Mouse (Mus musculus): ENCODE measurements around the gene Tfeb. TPM values are rescaled to one million over a fixed set of nuclear protein-coding genes. Genes with fewer than 3 reads are reported as not detected.

The Tfeb gene
- polyA plus RNA-seq, 1 experiment from 2014 or later, result 11.7 TPM

- Histone ChIP-seq H3K4me3 (ENCODE audit: low read length) (peak within 1 kb of the TSS; percentile 51), H3K9me3 (ENCODE audit: control insufficient read depth, low read length) (no peaks in the 10 kb centered on the region), H3K36me3 (ENCODE audit: control insufficient read depth, insufficient read depth, low read length) (no peaks in the 10 kb centered on the region), H3K4me2 (replicated peaks; ENCODE audit: low read depth, low read length) (peak within 1 kb of the TSS; percentile 53), H3K27me3 (ENCODE audit: control insufficient read depth, insufficient read depth, low read length) (peaks cover 17% of the 10 kb centered on the region), H3K9ac (ENCODE audit: low read depth, low read length) (peak within 1 kb of the TSS; percentile 48), H3K4me1 (ENCODE audit: control insufficient read depth, insufficient read depth, low read length) (peaks cover 26% of the 10 kb centered on the region), H3K27ac (ENCODE audit: low read depth, low read length) (peak within 1 kb of the TSS; percentile 42; the same call in 1 of the 2 replicates)
- no peak for ATAC-seq (ENCODE audit: low FRiP score, low TSS enrichment)
- WGBS, result 5% methylated on average over 18 of the region's 18 CpGs
These were observed 97.6 kb downstream of the Tfeb start, which contains the start of gene Mdfi for GRCm38 (mm10) chr17:47834482-47834767. TSS of gene Mdfi (minus strand) at chr17:47834691.

- Histone ChIP-seq H3K4me3 (ENCODE audit: low read length) (no peak overlapping the region), H3K9me3 (ENCODE audit: control insufficient read depth, low read length) (no peaks in the 10 kb centered on the region), H3K36me3 (ENCODE audit: control insufficient read depth, insufficient read depth, low read length) (no peaks in the 10 kb centered on the region), H3K27ac (ENCODE audit: low read depth, low read length) (no peak overlapping the region), H3K27me3 (ENCODE audit: control insufficient read depth, insufficient read depth, low read length) (peaks cover 17% of the 10 kb centered on the region), H3K4me2 (replicated peaks; ENCODE audit: low read depth, low read length) (no peak overlapping the region), H3K9ac (ENCODE audit: low read depth, low read length) (no peak overlapping the region), H3K4me1 (ENCODE audit: control insufficient read depth, insufficient read depth, low read length) (peaks cover 12% of the 10 kb centered on the region; the same call in 1 of the 2 replicates)
- 37% methylated on average over 6 of the region's 6 CpGs for WGBS
- no peak for ATAC-seq (ENCODE audit: low FRiP score, low TSS enrichment)
These were observed 101.0 kb downstream of the Tfeb start for GRCm38 (mm10) chr17:47837808-47838207.

DNA sequence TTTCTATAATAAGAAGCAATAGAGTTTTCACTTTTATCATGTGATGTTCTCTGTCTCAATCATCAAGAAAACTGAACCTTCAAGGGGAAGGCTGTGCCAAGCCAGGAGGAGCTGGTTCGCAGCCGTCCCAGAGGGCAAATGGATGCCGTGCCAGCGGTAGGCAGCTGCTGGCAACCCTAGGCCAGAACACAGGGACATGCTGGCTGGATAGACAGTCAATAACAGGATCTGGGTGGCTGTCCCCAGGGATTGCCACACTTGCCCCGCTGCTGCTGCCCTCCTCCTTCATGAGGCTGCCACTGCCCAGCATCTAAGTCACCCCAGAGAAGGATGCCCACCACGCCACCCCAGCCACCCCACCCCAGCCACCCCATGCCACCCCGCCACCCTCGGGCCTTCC lies 104.7 kb downstream of the Tfeb start:
- H3K4me2 ChIP-seq (replicated peaks; ENCODE audit: low read depth, low read length), result no peak overlapping the region
- no peak overlapping the region for H3K4me3 ChIP-seq (ENCODE audit: low read length)
- no peaks in the 10 kb centered on the region for H3K36me3 ChIP-seq (ENCODE audit: control insufficient read depth, insufficient read depth, low read length)
- no peak overlapping the region for H3K27ac ChIP-seq (ENCODE audit: low read depth, low read length)
- no peak overlapping the region for H3K9ac ChIP-seq (ENCODE audit: low read depth, low read length)
- no peaks in the 10 kb centered on the region for H3K27me3 ChIP-seq (ENCODE audit: control insufficient read depth, insufficient read depth, low read length)
- ATAC-seq (ENCODE audit: low FRiP score, low TSS enrichment), result no peak
- 92% methylated on average over 8 of the region's 8 CpGs for WGBS
- H3K9me3 ChIP-seq (ENCODE audit: control insufficient read depth, low read length), result peaks cover 5% of the 10 kb centered on the region; the same call in 1 of the 2 replicates
- H3K4me1 ChIP-seq (ENCODE audit: control insufficient read depth, insufficient read depth, low read length), result peaks cover 4% of the 10 kb centered on the region; the same call in 1 of the 2 replicates

Other genes with a start within 250 kb of the Tfeb start
- 24.9 and 28.9 TPM in 2 replicates for gene Taf8, start 234.7 kb upstream of the Tfeb start, polyA plus RNA-seq (2014; fragmentation: Nextera tagmentation; extraction: Ambion mirVana)
- 257 and 276 TPM in 2 replicates for gene Ccnd3, start 232.0 kb upstream of the Tfeb start, polyA plus RNA-seq (2014; fragmentation: Nextera tagmentation; extraction: Ambion mirVana)
- 19.5 and 24.4 TPM in 2 replicates for gene Bysl, start 125.5 kb upstream of the Tfeb start, polyA plus RNA-seq (2014; fragmentation: Nextera tagmentation; extraction: Ambion mirVana)
- gene Med20, start 125.4 kb upstream of the Tfeb start, polyA plus RNA-seq (2014; fragmentation: Nextera tagmentation; extraction: Ambion mirVana), result 39.1 and 48.0 TPM in 2 replicates
- 1.6 and 4.2 TPM in 2 replicates for gene Gm20517, start 125.4 kb upstream of the Tfeb start, polyA plus RNA-seq (2014; fragmentation: Nextera tagmentation; extraction: Ambion mirVana)
- gene Usp49, start 106.3 kb upstream of the Tfeb start, polyA plus RNA-seq (2014; fragmentation: Nextera tagmentation; extraction: Ambion mirVana), result 6.6 and 8.1 TPM in 2 replicates
- gene Tomm6, start 48.6 kb upstream of the Tfeb start, polyA plus RNA-seq (2014; fragmentation: Nextera tagmentation; extraction: Ambion mirVana), result 415 and 493 TPM in 2 replicates
- gene Frs3, start 48.0 kb upstream of the Tfeb start, polyA plus RNA-seq (2014; fragmentation: Nextera tagmentation; extraction: Ambion mirVana), result 2.9 and 4.6 TPM in 2 replicates
- gene Gm21981, start 42.6 kb upstream of the Tfeb start, polyA plus RNA-seq (2014; fragmentation: Nextera tagmentation; extraction: Ambion mirVana), result 0.55 and 1.2 TPM in 2 replicates
- 0.99 and 1.3 TPM in 2 replicates for gene Prickle4, start 42.3 kb upstream of the Tfeb start, polyA plus RNA-seq (2014; fragmentation: Nextera tagmentation; extraction: Ambion mirVana)
- gene Pgc, start 10.2 kb upstream of the Tfeb start, polyA plus RNA-seq (2014; fragmentation: Nextera tagmentation; extraction: Ambion mirVana), result not detected in 2 replicates
- gene Mdfi, start 97.7 kb downstream of the Tfeb start, polyA plus RNA-seq (2014; fragmentation: Nextera tagmentation; extraction: Ambion mirVana), result 15.7 and 26.1 TPM in 2 replicates
- 23.9 and 25.4 TPM in 2 replicates for gene Foxp4, start 187.6 kb downstream of the Tfeb start, polyA plus RNA-seq (2014; fragmentation: Nextera tagmentation; extraction: Ambion mirVana)

Data from kidney, embryonic 14.5 days (tissue).